Mouse (Mus musculus) erythroblast, embryonic 14.5 days (primary cell): ENCODE results near the gene 4930562C15Rik.

Experiments used
- GATA1 ChIP-seq: IDR thresholded peaks from 2 replicates; pipeline ENCODE4 v1.6.1; 2012; ENCODE audit warnings: low read length, inconsistent platforms, mixed read lengths
- TAL1 ChIP-seq: IDR thresholded peaks from 3 replicates; pipeline ENCODE4 v1.6.1; 2012; ENCODE audit warnings: low read length, inconsistent platforms, mixed read lengths

DNA sequence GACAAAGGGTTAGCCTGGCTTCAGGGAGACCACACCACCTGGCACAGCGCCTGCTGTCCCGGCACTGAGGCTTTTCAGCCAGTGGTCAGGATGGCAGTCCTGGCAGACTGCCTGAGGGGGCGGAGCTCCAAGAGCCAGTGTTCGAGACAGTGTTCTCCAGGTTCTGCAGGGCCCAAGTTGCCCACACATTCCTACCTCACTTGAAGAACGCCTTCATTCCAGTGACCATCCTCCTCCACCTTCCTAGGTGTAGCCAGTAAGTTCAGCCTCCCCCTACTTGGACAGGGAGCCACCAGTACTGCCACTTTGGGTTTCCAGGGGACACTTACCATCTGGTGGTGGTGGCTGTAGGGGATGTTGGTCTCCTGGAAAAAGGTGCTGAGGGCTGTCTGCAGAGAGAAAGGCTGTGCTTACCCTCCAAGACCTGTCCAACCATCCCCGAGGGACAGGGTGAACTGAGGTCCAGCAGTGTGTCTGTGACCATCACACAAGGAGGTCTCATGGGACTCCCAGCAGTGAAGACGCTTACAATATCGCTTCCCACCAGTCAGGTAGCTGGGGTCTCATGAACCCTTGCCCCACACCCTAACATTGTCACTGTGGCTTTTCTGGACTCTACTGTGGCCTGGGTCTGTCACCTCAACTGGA is 40.9 kb downstream of the 4930562C15Rik start:
- TF ChIP-seq TAL1 = no peak
- TF ChIP-seq GATA1 = no peak
